Mouse (Mus musculus) lung, embryonic 15.5 days (tissue): Measurements from ENCODE around the gene Lamtor5. TPM values are rescaled to one million over a fixed set of nuclear protein-coding genes. Genes with fewer than 3 reads are reported as not detected.

Experiments
- ATAC-seq: fragments of 200-750 bp; cut with Nextera tagmentation; 2 replicates; pipeline ENCODE4 v1.8.0; 2017; ENCODE audit warnings: moderate number of reproducible peaks, borderline replicate concordance; ENCODE audit not compliant: low FRiP score, low TSS enrichment; ENCODE audit errors: extremely low read depth
- H3K27ac ChIP-seq: fragments of 300-500 bp; sonication (generic); 2 replicates; pipeline ENCODE4 v1.5.1; 2015; ENCODE audit warnings: moderate library complexity, mild to moderate bottlenecking, inconsistent platforms
- H3K27me3 ChIP-seq: fragments of 300-500 bp; sonication (generic); 2 replicates; pipeline ENCODE4 v1.6.1; 2015; ENCODE audit warnings: inconsistent platforms
- H3K36me3 ChIP-seq: fragments of 300-500 bp; sonication (generic); 2 replicates; pipeline ENCODE4 v1.6.1; 2015; ENCODE audit warnings: inconsistent platforms
- H3K4me1 ChIP-seq: fragments of 300-500 bp; sonication (generic); 2 replicates; pipeline ENCODE4 v1.6.1; 2015; ENCODE audit warnings: inconsistent platforms
- H3K4me2 ChIP-seq: fragments of 300-500 bp; sonication (generic); 2 replicates; pipeline ENCODE4 v1.6.1; 2015; ENCODE audit warnings: inconsistent platforms, mild to moderate bottlenecking, moderate library complexity
- H3K4me3 ChIP-seq: fragments of 300-500 bp; sonication (generic); 2 replicates; pipeline ENCODE4 v1.5.1; 2015; ENCODE audit warnings: mild to moderate bottlenecking, inconsistent platforms
- H3K9ac ChIP-seq: fragments of 300-500 bp; sonication (generic); 2 replicates; pipeline ENCODE4 v1.6.1; 2015; ENCODE audit warnings: inconsistent platforms
- H3K9me3 ChIP-seq: fragments of 300-500 bp; sonication (generic); 2 replicates; pipeline ENCODE4 v1.6.1; 2016; ENCODE audit warnings: inconsistent platforms
- WGBS: fragments of 180-500 bp; shearing (Covaris S2); methylation state at CpG from one replicate; pipeline ENCODE4 v1.1.7; 2015; 5-methylcytosine and 5-hydroxymethylcytosine counted together
- polyA plus RNA-seq: library from polyadenylated mRNA; unstranded; fragments of >200 nt; fragmentation: Nextera tagmentation; extraction: Ambion mirVana; gene quantifications from 2 replicates; pipeline ENCODE4 v1.2.1, GENCODE M21; 2015

Gene Lamtor5
- polyA plus RNA-seq, 1 experiment from 2014 or later: 188 TPM

DNA sequence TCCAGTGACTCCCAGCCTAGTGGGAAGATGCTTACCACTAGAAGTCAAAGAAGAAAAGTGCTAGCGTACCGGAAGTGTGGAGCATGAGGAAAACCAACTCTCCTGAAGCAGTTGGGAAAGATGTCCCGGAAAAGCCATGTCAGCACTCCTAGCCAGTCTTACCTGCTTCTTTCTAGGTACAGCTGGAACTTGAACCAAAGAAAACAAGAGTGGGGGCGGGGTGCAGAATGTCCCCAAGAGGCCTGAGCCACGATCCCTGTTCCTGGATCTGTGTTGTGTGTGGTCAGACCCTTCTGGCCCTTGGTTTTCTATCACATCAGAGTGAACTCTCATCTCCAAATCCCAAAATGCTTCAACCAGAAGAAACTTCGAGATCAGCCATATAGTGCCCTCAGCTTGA lies 31.8 kb upstream of the Lamtor5 start:
- no peak overlapping the region for H3K4me3 ChIP-seq
- 76% methylated on average over 6 of the region's 6 CpGs for WGBS

DNA sequence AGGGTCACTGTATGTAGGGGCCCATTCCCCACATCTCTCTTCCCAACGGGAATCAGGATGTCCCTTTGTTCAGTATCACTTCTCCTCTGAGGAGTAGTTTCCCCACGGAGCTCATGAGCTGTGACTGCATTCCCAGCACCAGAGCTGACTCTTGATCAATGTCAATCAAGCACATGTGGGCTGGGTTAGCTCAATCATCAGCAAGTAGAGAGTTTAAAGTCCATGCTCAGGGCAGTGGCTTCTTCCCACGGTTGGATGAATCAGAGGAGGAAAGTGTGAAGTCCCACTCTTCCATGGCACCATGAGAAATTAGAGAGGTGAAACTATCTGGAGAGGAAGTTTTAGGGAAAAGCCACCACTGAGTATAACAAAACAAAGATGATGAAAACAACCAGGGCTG lies 29.6 kb upstream of the Lamtor5 start:
- Histone ChIP-seq H3K27ac (no peak overlapping the region), H3K4me1 (no peaks in the 10 kb centered on the region), H3K27me3 (no peaks in the 10 kb centered on the region), H3K4me3 (no peak overlapping the region), H3K9me3 (no peaks in the 10 kb centered on the region), H3K9ac (no peak overlapping the region), H3K36me3 (no peaks in the 10 kb centered on the region), H3K4me2 (no peak overlapping the region)
- WGBS: 47% methylated on average over 3 of the region's 3 CpGs
- no peak for ATAC-seq

More for the DNA sequence above, 31.8 kb upstream of the Lamtor5 start:
- Histone ChIP-seq H3K9me3 (no peaks in the 10 kb centered on the region), H3K9ac (no peak overlapping the region), H3K36me3 (no peaks in the 10 kb centered on the region), H3K27ac (no peak overlapping the region), H3K27me3 (no peaks in the 10 kb centered on the region), H3K4me2 (no peak overlapping the region), H3K4me1 (0 out of 2 replicates have a peak, but pooled peaks cover under 1% of the 10 kb centered on the region)
- no peak for ATAC-seq

DNA sequence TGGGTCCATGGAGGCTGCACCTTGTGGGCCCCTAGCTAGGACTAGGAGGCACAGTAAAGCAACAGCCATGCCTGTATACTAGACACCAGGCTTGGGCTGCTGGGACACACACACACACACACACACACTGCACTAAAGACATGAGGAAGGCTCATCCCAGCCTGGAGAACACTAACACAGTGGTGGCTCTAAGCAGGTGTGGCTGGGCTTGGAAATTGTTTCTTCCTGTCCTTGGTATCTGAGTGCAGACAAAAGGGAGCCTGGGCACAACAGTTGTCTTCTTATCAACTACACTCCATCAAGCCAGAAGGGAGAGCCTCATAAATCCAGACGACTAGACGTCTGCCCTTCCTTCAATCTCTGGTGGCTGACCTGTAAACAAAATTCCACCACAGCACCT lies 28.3 kb upstream of the Lamtor5 start:
- H3K9ac ChIP-seq: no peak overlapping the region
- ATAC-seq: no peak
- no peak overlapping the region for H3K27ac ChIP-seq
- no peaks in the 10 kb centered on the region for H3K4me1 ChIP-seq
- H3K27me3 ChIP-seq: no peaks in the 10 kb centered on the region
- H3K4me3 ChIP-seq: no peak overlapping the region
- H3K9me3 ChIP-seq: no peaks in the 10 kb centered on the region
- no peaks in the 10 kb centered on the region for H3K36me3 ChIP-seq
- 17% methylated on average over 2 of the region's 2 CpGs for WGBS
- H3K4me2 ChIP-seq: no peak overlapping the region

DNA sequence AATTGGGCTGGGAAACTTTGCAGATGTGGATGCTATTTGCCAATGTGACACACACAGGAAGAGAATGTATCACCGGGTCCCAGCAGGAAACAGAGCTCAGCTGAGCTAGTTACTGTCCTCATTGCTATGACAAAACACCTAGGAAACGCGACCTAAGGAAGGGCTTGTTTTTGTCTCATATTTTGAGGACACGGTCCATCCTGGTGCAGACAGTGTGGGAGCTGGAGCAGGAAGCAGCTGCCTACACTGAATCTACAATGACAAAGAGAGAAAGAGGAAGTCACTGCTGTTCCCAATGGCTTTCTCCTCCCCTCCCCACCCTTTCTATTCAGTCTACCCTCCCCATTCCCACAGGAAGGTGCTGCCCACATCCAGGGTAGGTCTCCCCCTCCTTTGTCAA lies 26.6 kb upstream of the Lamtor5 start:
- Histone ChIP-seq H3K4me3 (no peak overlapping the region), H3K36me3 (no peaks in the 10 kb centered on the region), H3K9ac (no peak overlapping the region), H3K27me3 (no peaks in the 10 kb centered on the region), H3K27ac (no peak overlapping the region), H3K4me2 (no peak overlapping the region), H3K9me3 (no peaks in the 10 kb centered on the region), H3K4me1 (no peaks in the 10 kb centered on the region)
- ATAC-seq: peak; percentile 39; the same call in 1 of the 2 replicates
- WGBS: 49% methylated on average over 4 of the region's 4 CpGs

DNA sequence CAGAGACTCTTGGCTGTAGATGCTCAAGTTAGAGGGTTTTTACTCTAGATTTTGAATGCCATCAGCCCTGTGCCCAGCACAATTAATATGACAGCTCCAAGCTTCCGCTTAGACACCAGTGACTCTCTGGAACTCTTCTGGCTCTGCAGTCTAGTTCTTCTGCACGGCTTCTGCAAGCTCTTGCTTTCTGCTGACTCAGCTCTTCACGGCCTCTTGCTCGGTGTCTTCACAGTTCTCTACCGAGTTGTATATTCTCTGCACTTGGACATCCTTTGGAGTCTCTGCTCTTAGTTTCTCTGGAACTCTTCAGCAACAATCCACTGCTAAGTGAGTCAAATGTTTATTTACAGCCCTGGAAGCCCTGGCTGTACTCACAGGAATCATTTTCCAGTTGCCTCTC lies 24.7 kb upstream of the Lamtor5 start:
- H3K27me3 ChIP-seq: no peaks in the 10 kb centered on the region
- no peak for ATAC-seq
- no peaks in the 10 kb centered on the region for H3K4me1 ChIP-seq
- WGBS: 76% methylated on average over 5 of the region's 5 CpGs
- no peaks in the 10 kb centered on the region for H3K36me3 ChIP-seq
- H3K9ac ChIP-seq: no peak overlapping the region
- no peak overlapping the region for H3K27ac ChIP-seq
- no peaks in the 10 kb centered on the region for H3K9me3 ChIP-seq
- H3K4me3 ChIP-seq: no peak overlapping the region
- no peak overlapping the region for H3K4me2 ChIP-seq

DNA sequence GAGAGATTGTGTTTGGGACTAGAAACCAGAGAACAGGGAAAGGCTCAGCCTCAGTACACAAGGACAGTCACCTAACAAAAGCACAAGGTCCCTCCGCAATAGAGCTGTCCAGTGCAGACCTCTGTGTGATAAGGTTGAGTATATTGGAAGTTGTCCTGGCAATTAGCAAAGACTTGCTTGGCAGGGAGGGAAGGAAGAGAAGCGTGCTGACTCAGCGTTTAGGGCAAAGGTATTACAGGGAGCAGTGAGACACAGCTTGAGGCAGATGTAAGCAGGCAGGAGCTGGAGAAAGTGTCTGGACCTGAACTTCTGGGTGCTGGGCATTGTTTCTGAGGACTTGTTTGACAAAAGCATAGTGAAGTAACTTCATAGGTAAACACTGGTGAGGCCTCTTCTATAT lies 22.7 kb upstream of the Lamtor5 start:
- Histone ChIP-seq H3K27me3 (no peaks in the 10 kb centered on the region), H3K4me2 (no peak overlapping the region), H3K9ac (no peak overlapping the region), H3K36me3 (no peaks in the 10 kb centered on the region), H3K9me3 (no peaks in the 10 kb centered on the region), H3K4me3 (no peak overlapping the region), H3K27ac (no peak overlapping the region), H3K4me1 (no peaks in the 10 kb centered on the region)
- no peak for ATAC-seq
- WGBS: 74% methylated on average over 3 of the region's 3 CpGs

DNA sequence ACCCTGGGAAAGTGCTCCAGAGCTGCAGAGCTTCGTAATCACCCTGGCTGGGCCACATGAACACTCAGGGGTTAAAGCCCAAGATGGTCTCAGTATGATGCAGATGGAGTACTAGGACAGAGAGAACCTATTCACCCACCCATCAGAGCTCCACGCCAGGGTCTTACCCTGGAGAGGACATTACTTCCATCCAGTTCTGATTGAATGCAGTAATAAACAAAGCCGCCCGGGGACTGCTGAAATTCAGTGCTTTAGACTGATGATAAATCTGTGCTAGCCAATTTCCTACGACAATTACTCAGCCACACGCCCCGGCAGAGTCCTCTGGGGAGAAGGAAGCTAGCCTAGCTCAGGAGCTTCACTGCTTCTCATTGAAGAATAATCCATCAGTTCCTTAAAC lies 21.9 kb upstream of the Lamtor5 start:
- Histone ChIP-seq H3K4me3 (no peak overlapping the region), H3K36me3 (no peaks in the 10 kb centered on the region), H3K27me3 (no peaks in the 10 kb centered on the region), H3K27ac (no peak overlapping the region), H3K9me3 (no peaks in the 10 kb centered on the region), H3K4me1 (no peaks in the 10 kb centered on the region), H3K9ac (no peak overlapping the region), H3K4me2 (no peak overlapping the region)
- no peak for ATAC-seq
- 31% methylated on average over 7 of the region's 7 CpGs for WGBS

DNA sequence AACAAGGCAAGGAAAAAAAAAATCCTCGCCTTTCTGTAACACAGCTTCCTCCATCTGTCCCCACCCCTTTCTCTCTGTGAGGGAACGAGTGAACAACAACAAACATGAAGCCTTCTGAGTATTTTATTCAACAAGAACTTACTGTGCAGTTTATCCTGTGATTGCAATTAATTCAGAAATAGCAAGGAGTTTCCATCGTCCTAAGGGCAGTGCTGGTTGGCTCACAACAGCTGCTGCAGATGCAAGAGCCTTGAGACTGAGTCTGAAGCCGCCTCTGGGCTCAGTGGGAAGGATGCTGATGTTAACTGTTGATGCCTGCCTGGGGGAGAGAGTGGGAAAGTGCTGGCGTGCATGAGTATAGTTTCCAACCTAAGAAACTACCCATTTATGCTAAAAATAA lies 20.7 kb upstream of the Lamtor5 start:
- ATAC-seq: no peak
- Histone ChIP-seq H3K4me3 (no peak overlapping the region), H3K9me3 (no peaks in the 10 kb centered on the region), H3K36me3 (no peaks in the 10 kb centered on the region), H3K4me2 (no peak overlapping the region), H3K9ac (no peak overlapping the region), H3K27me3 (no peaks in the 10 kb centered on the region), H3K4me1 (no peaks in the 10 kb centered on the region), H3K27ac (no peak overlapping the region)
- 61% methylated on average over 5 of the region's 5 CpGs for WGBS

DNA sequence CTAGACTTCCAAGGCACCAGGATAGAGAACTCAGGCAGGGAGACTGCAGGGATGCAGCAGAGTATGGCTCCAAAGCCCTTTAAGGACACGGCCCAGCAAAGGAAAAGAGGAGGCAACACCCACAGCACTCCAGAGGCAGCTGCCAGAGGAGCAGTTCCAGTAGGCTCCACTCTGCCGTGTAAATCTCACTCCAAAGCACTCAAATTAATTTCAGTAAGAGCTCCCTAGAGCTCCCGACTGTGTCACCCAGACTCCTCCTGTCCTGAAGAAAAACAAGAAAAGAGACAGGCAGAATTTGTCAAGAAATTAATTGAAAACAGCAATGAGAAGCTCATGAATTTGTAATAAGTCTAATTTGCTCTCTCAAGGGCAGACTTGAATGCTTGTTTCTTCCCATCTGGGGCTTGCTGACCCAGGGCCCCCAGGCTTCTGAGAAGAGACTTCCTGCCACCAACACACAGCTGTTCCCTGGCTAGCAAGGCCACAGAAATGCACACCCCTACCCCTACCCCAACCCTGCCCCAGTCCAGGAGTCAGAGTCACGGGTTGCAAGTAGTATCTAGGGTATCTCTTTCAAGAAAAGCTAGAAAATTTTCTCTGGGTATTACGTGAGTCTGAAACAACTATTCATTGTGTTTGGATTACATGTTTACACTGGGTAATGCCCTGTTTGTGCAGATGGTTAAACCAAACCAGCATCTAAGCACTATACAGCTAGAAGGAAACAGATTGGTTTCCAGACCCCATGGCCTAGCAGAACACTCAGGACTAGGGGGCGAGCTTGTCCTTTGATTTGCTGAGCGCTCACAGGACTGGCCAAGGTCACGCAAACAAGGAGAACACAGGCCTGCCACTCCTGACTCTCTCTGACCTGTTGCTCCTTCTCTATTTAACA lies 17.5 kb upstream of the Lamtor5 start:
- no peak overlapping the region for H3K9ac ChIP-seq
- H3K27ac ChIP-seq: no peak overlapping the region
- no peak overlapping the region for H3K4me2 ChIP-seq
- no peaks in the 10 kb centered on the region for H3K27me3 ChIP-seq
- H3K4me3 ChIP-seq: no peak overlapping the region
- ATAC-seq: no peak
- 46% methylated on average over 8 of the region's 8 CpGs for WGBS
- H3K36me3 ChIP-seq: no peaks in the 10 kb centered on the region
- H3K9me3 ChIP-seq: no peaks in the 10 kb centered on the region
- H3K4me1 ChIP-seq: no peaks in the 10 kb centered on the region

DNA sequence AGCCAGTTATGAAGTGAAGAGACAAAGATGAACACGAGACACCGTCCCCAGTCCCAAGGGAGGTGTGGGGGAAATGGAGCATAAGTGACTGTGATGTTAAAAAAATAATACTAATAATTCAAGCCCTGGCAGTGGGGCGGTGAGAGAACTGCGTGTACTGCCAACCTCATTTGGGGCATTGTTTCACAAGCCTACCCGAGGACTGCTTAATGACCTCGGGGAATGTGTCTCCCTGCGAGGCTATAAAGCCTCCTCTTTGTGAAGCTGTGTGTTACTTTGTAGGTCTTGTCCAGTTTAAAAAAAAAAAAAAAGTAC lies 16.9 kb upstream of the Lamtor5 start:
- Histone ChIP-seq H3K4me2 (no peak overlapping the region), H3K27me3 (no peaks in the 10 kb centered on the region), H3K36me3 (no peaks in the 10 kb centered on the region), H3K9me3 (no peaks in the 10 kb centered on the region), H3K9ac (no peak overlapping the region), H3K27ac (no peak overlapping the region), H3K4me1 (no peaks in the 10 kb centered on the region), H3K4me3 (no peak overlapping the region)
- no peak for ATAC-seq
- 45% methylated on average over 7 of the region's 7 CpGs for WGBS

DNA sequence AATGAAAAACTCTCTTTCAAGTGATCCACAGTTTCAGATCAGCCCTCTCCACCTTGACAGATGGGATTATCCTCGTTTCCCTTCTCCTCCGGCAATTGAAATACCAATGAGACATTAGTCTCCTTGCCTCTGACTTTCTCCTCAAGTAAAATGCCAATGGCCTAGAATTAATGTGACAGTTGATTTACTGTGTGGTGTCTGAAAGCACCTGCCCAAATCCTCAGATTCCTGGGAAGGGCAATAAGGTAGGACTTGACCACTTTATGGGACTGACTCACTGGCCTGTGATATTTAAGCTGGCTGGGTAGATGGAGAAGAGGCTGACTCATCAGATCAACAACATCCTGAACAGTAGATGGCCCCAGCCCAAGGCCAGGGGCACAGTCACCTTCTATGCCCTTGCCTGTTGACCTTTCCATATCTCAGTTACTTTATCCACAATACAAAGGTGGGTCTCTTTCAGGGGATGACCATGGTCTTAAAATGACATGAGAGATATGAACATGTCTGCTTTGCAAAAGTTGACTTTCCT lies 11.8 kb upstream of the Lamtor5 start:
- 56% methylated on average over 2 of the region's 2 CpGs for WGBS
- Histone ChIP-seq H3K4me3 (no peak overlapping the region), H3K9me3 (no peaks in the 10 kb centered on the region), H3K36me3 (no peaks in the 10 kb centered on the region), H3K27me3 (no peaks in the 10 kb centered on the region), H3K9ac (no peak overlapping the region), H3K4me2 (no peak overlapping the region), H3K27ac (no peak overlapping the region), H3K4me1 (no peaks in the 10 kb centered on the region)
- no peak for ATAC-seq

DNA sequence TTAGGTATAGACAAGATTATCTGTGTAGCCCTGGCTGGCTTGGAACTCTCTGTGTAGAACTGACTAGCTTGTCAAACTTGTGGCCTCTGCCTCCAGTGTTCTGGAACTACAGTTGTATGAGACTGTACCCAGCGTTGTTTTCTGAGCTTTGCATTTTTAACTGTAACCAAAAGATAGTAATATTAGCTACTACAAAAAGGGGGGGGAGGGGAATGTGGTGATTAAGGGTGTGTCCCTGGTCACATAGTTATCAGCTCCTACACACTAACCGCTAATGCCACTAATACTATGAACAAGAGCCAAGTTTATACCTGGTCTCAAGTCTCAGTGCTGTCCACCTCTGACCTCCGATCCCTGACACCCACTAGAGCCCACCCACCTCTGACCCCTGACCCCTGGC lies 6.2 kb upstream of the Lamtor5 start:
- Histone ChIP-seq H3K4me1 (no peaks in the 10 kb centered on the region), H3K36me3 (no peaks in the 10 kb centered on the region), H3K9ac (no peak overlapping the region), H3K27ac (no peak overlapping the region), H3K4me3 (no peak overlapping the region), H3K27me3 (no peaks in the 10 kb centered on the region), H3K9me3 (no peaks in the 10 kb centered on the region), H3K4me2 (no peak overlapping the region)
- WGBS: 87% methylated on average over 3 of the region's 3 CpGs
- no peak for ATAC-seq
